Mouse (Mus musculus) stomach, postnatal 0 days (tissue): ENCODE measurements around the gene Ralgapa2.

Experiments used
- CTCF ChIP-seq: IDR thresholded peaks from 2 replicates; pipeline ENCODE4 v1.5.1; 2016; ENCODE audit warnings: antibody characterized with exemption, low read depth, mild to moderate bottlenecking, moderate library complexity
- EP300 ChIP-seq: optimal IDR thresholded peaks from 2 replicates; pipeline ENCODE3; 2016; ENCODE audit warnings: antibody characterized with exemption

DNA sequence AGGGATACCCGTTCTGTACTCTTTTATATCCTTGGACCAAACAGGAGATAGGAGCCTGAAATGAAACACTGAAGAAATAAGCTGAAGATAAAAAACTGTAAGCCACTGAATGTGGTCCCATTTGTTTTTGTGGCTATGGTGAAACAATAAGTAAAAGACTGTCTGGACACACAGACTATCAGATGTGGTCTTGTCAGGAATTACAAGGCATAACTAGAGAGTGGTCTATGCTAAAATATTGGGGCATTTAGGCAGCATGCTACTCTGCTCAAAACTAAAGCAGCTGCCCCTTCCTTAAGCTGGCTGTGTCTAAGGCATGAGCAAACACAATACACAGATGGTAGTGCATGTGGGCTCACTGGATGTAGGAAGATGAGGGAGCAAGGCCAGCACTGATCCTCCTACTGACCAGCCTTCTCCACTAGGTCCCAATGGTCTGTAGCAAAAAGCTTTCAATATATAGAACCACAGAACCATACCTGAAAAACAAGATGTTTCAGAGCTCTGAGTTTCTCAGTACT, 211.6 kb downstream of the Ralgapa2 start:
- TF ChIP-seq CTCF, result no peak
- no peak for TF ChIP-seq EP300
